Mouse (Mus musculus): ENCODE measurements around the gene Nubp1.

- TF ChIP-seq CTCF (IDR thresholded peaks at IDR 0.05; ENCODE audit: low read depth) (no peak), EP300 (IDR thresholded peaks at IDR 0.05; ENCODE audit: low read depth) (no peak)
Observed at GRCm38 (mm10) chr16:10366240-10367217, 45.2 kb upstream of the Nubp1 start.

All from liver, embryonic 14.5 days (tissue).